Mouse (Mus musculus): Measurements from ENCODE around the gene Gid8.

- TF ChIP-seq CTCF (IDR thresholded peaks at IDR 0.05; ENCODE audit: low read depth, low read length) = no peak
- TF ChIP-seq POLR2A (IDR thresholded peaks at IDR 0.05; ENCODE audit: borderline replicate concordance, low read depth, low read length) = no peak
These were observed 644 bp upstream of the Gid8 start for GRCm38 (mm10) chr2:180709023-180709922.
